Mouse (Mus musculus): ENCODE data around the gene Pde10a. TPM values are rescaled to one million over a fixed set of nuclear protein-coding genes. Genes with fewer than 3 reads are reported as not detected.

The Pde10a gene
- polyA plus RNA-seq, 1 experiment, result 26.2 TPM

DNA sequence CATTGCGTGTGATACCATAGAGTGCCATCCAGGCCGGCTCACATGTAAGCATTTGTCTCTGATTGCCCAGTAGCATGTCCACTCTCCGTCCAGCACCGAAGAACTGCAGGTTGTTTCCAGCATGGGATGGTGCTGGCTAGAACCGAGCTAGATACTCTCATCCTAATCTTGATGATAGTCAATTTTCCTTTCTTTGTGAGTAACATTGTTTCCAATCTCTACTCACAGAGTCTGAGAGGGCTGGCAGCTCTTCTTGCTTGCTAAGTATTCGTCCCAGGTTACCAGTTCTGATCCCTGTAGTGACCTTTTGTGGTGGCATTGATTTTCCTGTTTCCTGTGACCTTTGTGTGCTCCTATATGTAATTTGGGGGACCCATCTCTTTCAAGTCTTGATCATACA, 356.5 kb downstream of the Pde10a start:
- no peak overlapping the region for H3K27ac ChIP-seq (ENCODE audit: control insufficient read depth, insufficient read depth, low read depth, low read length)
- H3K36me3 ChIP-seq (ENCODE audit: control insufficient read depth, insufficient read depth, low read length), result no peaks in the 10 kb centered on the region
- TF ChIP-seq POLR2A (IDR thresholded peaks at IDR 0.05; ENCODE audit: control insufficient read depth, low read depth, low read length) (no peak), CTCF (IDR thresholded peaks at IDR 0.05; ENCODE audit: control insufficient read depth, insufficient read depth, insufficient replicate concordance, low read depth, low read length) (no peak)
- H3K4me3 ChIP-seq (ENCODE audit: control insufficient read depth, low read depth, low read length), result no peak overlapping the region
- 0 out of 2 replicates have a peak, but pooled peaks cover 2% of the 10 kb centered on the region for H3K4me1 ChIP-seq (ENCODE audit: control insufficient read depth, insufficient read depth, low read length)
- H3K27me3 ChIP-seq (ENCODE audit: control insufficient read depth, insufficient read depth, low read length), result no peaks in the 10 kb centered on the region

DNA sequence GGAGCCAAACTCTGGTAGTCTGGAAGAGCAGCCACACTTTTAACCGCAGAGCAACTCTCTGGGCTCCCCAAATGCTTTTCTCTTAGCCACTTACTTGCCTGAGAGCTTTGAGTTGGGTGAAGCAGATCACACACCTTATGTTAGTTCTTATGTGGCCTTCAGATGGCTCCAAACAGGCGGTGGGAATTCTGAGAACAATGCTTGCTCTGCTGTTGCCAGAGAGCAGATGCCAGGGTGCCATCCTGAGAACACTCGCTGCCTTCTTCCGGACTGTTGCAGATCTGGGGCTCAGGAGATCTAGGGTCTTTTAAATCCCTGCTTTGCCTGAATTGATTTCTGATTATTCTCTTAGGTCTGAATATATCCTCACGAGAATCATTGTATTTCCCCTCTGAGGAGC, 359.5 kb downstream of the Pde10a start:
- Histone ChIP-seq H3K27me3 (ENCODE audit: control insufficient read depth, insufficient read depth, low read length) (no peaks in the 10 kb centered on the region), H3K4me1 (ENCODE audit: control insufficient read depth, insufficient read depth, low read length) (0 out of 2 replicates have a peak, but pooled peaks cover 2% of the 10 kb centered on the region), H3K27ac (ENCODE audit: control insufficient read depth, insufficient read depth, low read depth, low read length) (no peak overlapping the region), H3K4me3 (ENCODE audit: control insufficient read depth, low read depth, low read length) (no peak overlapping the region), H3K36me3 (ENCODE audit: control insufficient read depth, insufficient read depth, low read length) (no peaks in the 10 kb centered on the region)
- TF ChIP-seq CTCF (IDR thresholded peaks at IDR 0.05; ENCODE audit: control insufficient read depth, insufficient read depth, insufficient replicate concordance, low read depth, low read length) (no peak), POLR2A (IDR thresholded peaks at IDR 0.05; ENCODE audit: control insufficient read depth, low read depth, low read length) (no peak)

GRCm38 (mm10) chr17:8885830-8886229, 360.7 kb downstream of the Pde10a start:
- Histone ChIP-seq H3K4me1 (ENCODE audit: control insufficient read depth, insufficient read depth, low read length) (0 out of 2 replicates have a peak, but pooled peaks cover 2% of the 10 kb centered on the region), H3K27ac (ENCODE audit: control insufficient read depth, insufficient read depth, low read depth, low read length) (no peak overlapping the region), H3K36me3 (ENCODE audit: control insufficient read depth, insufficient read depth, low read length) (no peaks in the 10 kb centered on the region), H3K27me3 (ENCODE audit: control insufficient read depth, insufficient read depth, low read length) (no peaks in the 10 kb centered on the region), H3K4me3 (ENCODE audit: control insufficient read depth, low read depth, low read length) (no peak overlapping the region)
- TF ChIP-seq CTCF (IDR thresholded peaks at IDR 0.05; ENCODE audit: control insufficient read depth, insufficient read depth, insufficient replicate concordance, low read depth, low read length) (no peak), POLR2A (IDR thresholded peaks at IDR 0.05; ENCODE audit: control insufficient read depth, low read depth, low read length) (no peak)

DNA sequence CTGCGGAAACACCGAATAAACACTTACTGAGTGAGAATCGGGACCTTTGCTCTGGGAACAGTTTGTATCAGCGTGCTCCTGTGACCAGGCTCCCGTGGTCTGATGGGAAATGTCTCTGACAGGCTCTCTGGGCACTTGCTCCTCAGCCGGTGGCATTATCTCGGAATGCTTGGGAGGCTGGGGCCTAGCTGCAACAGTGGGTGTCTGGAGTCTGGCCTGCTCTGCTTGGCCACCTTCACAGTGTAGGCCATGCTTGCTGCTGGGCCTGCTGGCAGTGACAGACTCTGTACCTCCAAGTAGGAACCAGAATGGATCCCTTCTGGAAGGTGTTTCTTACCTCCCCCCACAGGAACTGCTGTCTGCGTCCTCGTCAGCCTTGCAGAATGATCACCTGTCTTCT, 362.9 kb downstream of the Pde10a start:
- H3K27ac ChIP-seq (ENCODE audit: control insufficient read depth, insufficient read depth, low read depth, low read length), result no peak overlapping the region
- TF ChIP-seq POLR2A (IDR thresholded peaks at IDR 0.05; ENCODE audit: control insufficient read depth, low read depth, low read length) (no peak), CTCF (IDR thresholded peaks at IDR 0.05; ENCODE audit: control insufficient read depth, insufficient read depth, insufficient replicate concordance, low read depth, low read length) (no peak)
- H3K27me3 ChIP-seq (ENCODE audit: control insufficient read depth, insufficient read depth, low read length), result no peaks in the 10 kb centered on the region
- no peak overlapping the region for H3K4me3 ChIP-seq (ENCODE audit: control insufficient read depth, low read depth, low read length)
- H3K4me1 ChIP-seq (ENCODE audit: control insufficient read depth, insufficient read depth, low read length), result 0 out of 2 replicates have a peak, but pooled peaks cover 2% of the 10 kb centered on the region
- no peaks in the 10 kb centered on the region for H3K36me3 ChIP-seq (ENCODE audit: control insufficient read depth, insufficient read depth, low read length)

- no peak overlapping the region for H3K4me3 ChIP-seq (ENCODE audit: control insufficient read depth, low read depth, low read length)
- H3K36me3 ChIP-seq (ENCODE audit: control insufficient read depth, insufficient read depth, low read length), result no peaks in the 10 kb centered on the region
- no peaks in the 10 kb centered on the region for H3K27me3 ChIP-seq (ENCODE audit: control insufficient read depth, insufficient read depth, low read length)
- 0 out of 2 replicates have a peak, but pooled peaks cover 2% of the 10 kb centered on the region for H3K4me1 ChIP-seq (ENCODE audit: control insufficient read depth, insufficient read depth, low read length)
- TF ChIP-seq POLR2A (IDR thresholded peaks at IDR 0.05; ENCODE audit: control insufficient read depth, low read depth, low read length) (no peak), CTCF (IDR thresholded peaks at IDR 0.05; ENCODE audit: control insufficient read depth, insufficient read depth, insufficient replicate concordance, low read depth, low read length) (no peak)
- H3K27ac ChIP-seq (ENCODE audit: control insufficient read depth, insufficient read depth, low read depth, low read length), result no peak overlapping the region
These were observed 363.5 kb downstream of the Pde10a start for GRCm38 (mm10) chr17:8888639-8889038.

- Histone ChIP-seq H3K27me3 (ENCODE audit: control insufficient read depth, insufficient read depth, low read length) (no peaks in the 10 kb centered on the region), H3K27ac (ENCODE audit: control insufficient read depth, insufficient read depth, low read depth, low read length) (no peak overlapping the region), H3K4me1 (ENCODE audit: control insufficient read depth, insufficient read depth, low read length) (no peaks in the 10 kb centered on the region), H3K4me3 (ENCODE audit: control insufficient read depth, low read depth, low read length) (no peak overlapping the region), H3K36me3 (ENCODE audit: control insufficient read depth, insufficient read depth, low read length) (no peaks in the 10 kb centered on the region)
- TF ChIP-seq CTCF (IDR thresholded peaks at IDR 0.05; ENCODE audit: control insufficient read depth, insufficient read depth, insufficient replicate concordance, low read depth, low read length), result no peak
- TF ChIP-seq POLR2A (IDR thresholded peaks at IDR 0.05; ENCODE audit: control insufficient read depth, low read depth, low read length), result no peak
These were observed 367.2 kb downstream of the Pde10a start for GRCm38 (mm10) chr17:8892193-8892985.

DNA sequence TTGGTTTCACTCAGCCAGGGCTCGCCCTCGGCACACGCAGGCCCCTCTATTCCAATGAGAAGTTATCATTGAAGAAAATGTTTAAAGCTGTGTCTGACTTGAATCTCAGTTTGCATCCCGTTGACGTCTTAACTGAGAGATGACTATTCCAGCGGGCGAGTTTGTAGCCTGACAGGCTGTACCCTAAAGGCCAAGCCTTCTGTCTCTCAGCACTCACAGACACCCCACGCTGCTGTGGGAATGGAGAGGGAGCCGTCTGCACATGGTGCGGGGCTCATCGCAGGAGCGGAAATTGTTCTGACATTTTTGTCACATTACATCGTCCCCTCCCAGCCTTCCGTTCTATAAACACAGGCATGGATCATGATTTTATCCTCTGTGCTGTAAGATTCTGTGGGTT, 370.8 kb downstream of the Pde10a start:
- TF ChIP-seq CTCF (IDR thresholded peaks at IDR 0.05; ENCODE audit: control insufficient read depth, insufficient read depth, insufficient replicate concordance, low read depth, low read length) (no peak), POLR2A (IDR thresholded peaks at IDR 0.05; ENCODE audit: control insufficient read depth, low read depth, low read length) (no peak)
- H3K27ac ChIP-seq (ENCODE audit: control insufficient read depth, insufficient read depth, low read depth, low read length), result no peak overlapping the region
- no peak overlapping the region for H3K4me3 ChIP-seq (ENCODE audit: control insufficient read depth, low read depth, low read length)
- H3K4me1 ChIP-seq (ENCODE audit: control insufficient read depth, insufficient read depth, low read length), result no peaks in the 10 kb centered on the region
- H3K27me3 ChIP-seq (ENCODE audit: control insufficient read depth, insufficient read depth, low read length), result no peaks in the 10 kb centered on the region
- no peaks in the 10 kb centered on the region for H3K36me3 ChIP-seq (ENCODE audit: control insufficient read depth, insufficient read depth, low read length)
